Mouse (Mus musculus): ENCODE data around the gene Gfod2.

Gene Gfod2

DNA sequence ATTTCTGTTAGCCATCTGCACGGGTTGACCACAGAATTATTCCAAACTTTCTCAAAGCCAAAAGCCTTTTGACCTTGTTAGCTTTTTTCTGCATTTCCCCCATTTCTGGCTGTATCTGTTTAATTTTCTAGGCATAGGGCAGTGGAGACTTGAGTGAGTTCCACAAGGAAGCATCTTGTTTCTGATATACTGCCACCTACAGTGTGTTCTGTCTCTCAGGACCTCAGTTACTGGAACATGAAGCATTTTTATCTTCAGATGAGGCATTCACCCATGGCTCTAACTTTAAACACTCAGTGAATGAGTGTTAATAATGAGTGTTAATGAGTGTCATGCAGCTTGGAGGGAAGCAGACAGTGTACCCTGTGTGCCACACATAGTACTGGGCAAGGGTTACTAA, 80.6 kb downstream of the Gfod2 start:
- DNase-seq (ENCODE audit: low read depth), result no peak

All from fibroblast of lung, adult 2 months (primary cell).